Mouse (Mus musculus): ENCODE results near the gene Mllt3. TPM values are rescaled to one million over a fixed set of nuclear protein-coding genes. Genes with fewer than 3 reads are reported as not detected.

Mllt3 gene
- polyA plus RNA-seq, 1 experiment from 2014 or later: 130 TPM

GRCm38 (mm10) chr4:87774515-87774914 lies 258.6 kb downstream of the Mllt3 start:
- H3K9ac ChIP-seq (replicated peaks; ENCODE audit: low read depth, low read length): no peak overlapping the region
- no peaks in the 10 kb centered on the region for H3K4me1 ChIP-seq (replicated peaks; ENCODE audit: control insufficient read depth, insufficient read depth, low read length)
- 92% methylated on average over 4 of the region's 4 CpGs for WGBS
- H3K4me3 ChIP-seq (replicated peaks; ENCODE audit: low read length): no peak overlapping the region
- H3K36me3 ChIP-seq (ENCODE audit: control insufficient read depth, insufficient read depth): peaks cover 15% of the 10 kb centered on the region
- no peak for ATAC-seq
- no peaks in the 10 kb centered on the region for H3K9me3 ChIP-seq (ENCODE audit: control insufficient read depth, low read length)
- H3K27me3 ChIP-seq (replicated peaks; ENCODE audit: control insufficient read depth, insufficient read depth, low read length): no peaks in the 10 kb centered on the region
- no peak overlapping the region for H3K4me2 ChIP-seq (ENCODE audit: low read length)
- H3K27ac ChIP-seq (ENCODE audit: low read length): no peak overlapping the region

GRCm38 (mm10) chr4:87767711-87768561 lies 265.2 kb downstream of the Mllt3 start:
- Histone ChIP-seq H3K9me3 (ENCODE audit: control insufficient read depth, low read length) (no peaks in the 10 kb centered on the region), H3K36me3 (ENCODE audit: control insufficient read depth, insufficient read depth) (0 out of 2 replicates have a peak, but pooled peaks cover 3% of the 10 kb centered on the region), H3K27me3 (replicated peaks; ENCODE audit: control insufficient read depth, insufficient read depth, low read length) (no peaks in the 10 kb centered on the region), H3K4me3 (replicated peaks; ENCODE audit: low read length) (no peak overlapping the region), H3K4me2 (ENCODE audit: low read length) (no peak overlapping the region), H3K27ac (ENCODE audit: low read length) (no peak overlapping the region), H3K9ac (replicated peaks; ENCODE audit: low read depth, low read length) (no peak overlapping the region), H3K4me1 (replicated peaks; ENCODE audit: control insufficient read depth, insufficient read depth, low read length) (peaks cover 5% of the 10 kb centered on the region)
- WGBS: 26% methylated on average over 11 of the region's 11 CpGs
- ATAC-seq: peak; percentile 70

GRCm38 (mm10) chr4:87765729-87766128 lies 267.4 kb downstream of the Mllt3 start:
- H3K36me3 ChIP-seq (ENCODE audit: control insufficient read depth, insufficient read depth): 0 out of 2 replicates have a peak, but pooled peaks cover 3% of the 10 kb centered on the region
- no peak for ATAC-seq
- 59% methylated on average over 3 of the region's 3 CpGs for WGBS

GRCm38 (mm10) chr4:87761075-87761474 lies 272.1 kb downstream of the Mllt3 start:
- H3K9me3 ChIP-seq (ENCODE audit: control insufficient read depth, low read length): no peaks in the 10 kb centered on the region
- no peak overlapping the region for H3K4me3 ChIP-seq (replicated peaks; ENCODE audit: low read length)
- H3K27ac ChIP-seq (ENCODE audit: low read length): no peak overlapping the region
- H3K36me3 ChIP-seq (ENCODE audit: control insufficient read depth, insufficient read depth): no peaks in the 10 kb centered on the region
- ATAC-seq: no peak
- H3K4me2 ChIP-seq (ENCODE audit: low read length): no peak overlapping the region
- 79% methylated on average over 2 of the region's 2 CpGs for WGBS
- H3K4me1 ChIP-seq (replicated peaks; ENCODE audit: control insufficient read depth, insufficient read depth, low read length): no peaks in the 10 kb centered on the region
- no peak overlapping the region for H3K9ac ChIP-seq (replicated peaks; ENCODE audit: low read depth, low read length)
- no peaks in the 10 kb centered on the region for H3K27me3 ChIP-seq (replicated peaks; ENCODE audit: control insufficient read depth, insufficient read depth, low read length)

More at GRCm38 (mm10) chr4:87765729-87766128, 267.4 kb downstream of the Mllt3 start:
- no peaks in the 10 kb centered on the region for H3K27me3 ChIP-seq (replicated peaks; ENCODE audit: control insufficient read depth, insufficient read depth, low read length)
- H3K4me2 ChIP-seq (ENCODE audit: low read length): no peak overlapping the region
- H3K4me3 ChIP-seq (replicated peaks; ENCODE audit: low read length): no peak overlapping the region
- no peak overlapping the region for H3K9ac ChIP-seq (replicated peaks; ENCODE audit: low read depth, low read length)
- peaks cover 5% of the 10 kb centered on the region for H3K4me1 ChIP-seq (replicated peaks; ENCODE audit: control insufficient read depth, insufficient read depth, low read length)
- H3K9me3 ChIP-seq (ENCODE audit: control insufficient read depth, low read length): no peaks in the 10 kb centered on the region
- H3K27ac ChIP-seq (ENCODE audit: low read length): no peak overlapping the region

GRCm38 (mm10) chr4:87760297-87760696 lies 272.9 kb downstream of the Mllt3 start:
- H3K36me3 ChIP-seq (ENCODE audit: control insufficient read depth, insufficient read depth): no peaks in the 10 kb centered on the region
- no peak for ATAC-seq
- 89% methylated on average over 1 of the region's 1 CpGs for WGBS

GRCm38 (mm10) chr4:87759625-87760024 lies 273.5 kb downstream of the Mllt3 start:
- no peak for ATAC-seq
- no peak overlapping the region for H3K4me2 ChIP-seq (ENCODE audit: low read length)
- no peaks in the 10 kb centered on the region for H3K27me3 ChIP-seq (replicated peaks; ENCODE audit: control insufficient read depth, insufficient read depth, low read length)
- H3K27ac ChIP-seq (ENCODE audit: low read length): no peak overlapping the region
- H3K36me3 ChIP-seq (ENCODE audit: control insufficient read depth, insufficient read depth): no peaks in the 10 kb centered on the region
- H3K4me1 ChIP-seq (replicated peaks; ENCODE audit: control insufficient read depth, insufficient read depth, low read length): no peaks in the 10 kb centered on the region
- no peak overlapping the region for H3K4me3 ChIP-seq (replicated peaks; ENCODE audit: low read length)
- H3K9ac ChIP-seq (replicated peaks; ENCODE audit: low read depth, low read length): no peak overlapping the region
- WGBS: 75% methylated on average over 2 of the region's 2 CpGs
- no peaks in the 10 kb centered on the region for H3K9me3 ChIP-seq (ENCODE audit: control insufficient read depth, low read length)

More at GRCm38 (mm10) chr4:87760297-87760696, 272.9 kb downstream of the Mllt3 start:
- H3K9ac ChIP-seq (replicated peaks; ENCODE audit: low read depth, low read length): no peak overlapping the region
- H3K27me3 ChIP-seq (replicated peaks; ENCODE audit: control insufficient read depth, insufficient read depth, low read length): no peaks in the 10 kb centered on the region
- no peak overlapping the region for H3K4me3 ChIP-seq (replicated peaks; ENCODE audit: low read length)
- no peaks in the 10 kb centered on the region for H3K9me3 ChIP-seq (ENCODE audit: control insufficient read depth, low read length)
- no peaks in the 10 kb centered on the region for H3K4me1 ChIP-seq (replicated peaks; ENCODE audit: control insufficient read depth, insufficient read depth, low read length)
- no peak overlapping the region for H3K27ac ChIP-seq (ENCODE audit: low read length)
- no peak overlapping the region for H3K4me2 ChIP-seq (ENCODE audit: low read length)

GRCm38 (mm10) chr4:87759110-87759509 lies 274.1 kb downstream of the Mllt3 start:
- no peak overlapping the region for H3K27ac ChIP-seq (ENCODE audit: low read length)
- H3K27me3 ChIP-seq (replicated peaks; ENCODE audit: control insufficient read depth, insufficient read depth, low read length): no peaks in the 10 kb centered on the region
- no peak overlapping the region for H3K9ac ChIP-seq (replicated peaks; ENCODE audit: low read depth, low read length)
- WGBS: 91% methylated on average over 6 of the region's 6 CpGs
- H3K4me1 ChIP-seq (replicated peaks; ENCODE audit: control insufficient read depth, insufficient read depth, low read length): no peaks in the 10 kb centered on the region
- no peak overlapping the region for H3K4me2 ChIP-seq (ENCODE audit: low read length)
- ATAC-seq: no peak
- no peaks in the 10 kb centered on the region for H3K36me3 ChIP-seq (ENCODE audit: control insufficient read depth, insufficient read depth)
- H3K9me3 ChIP-seq (ENCODE audit: control insufficient read depth, low read length): no peaks in the 10 kb centered on the region
- H3K4me3 ChIP-seq (replicated peaks; ENCODE audit: low read length): no peak overlapping the region

GRCm38 (mm10) chr4:87751515-87751864 lies 281.7 kb downstream of the Mllt3 start:
- no peak overlapping the region for H3K4me3 ChIP-seq (replicated peaks; ENCODE audit: low read length)
- 96% methylated on average over 2 of the region's 2 CpGs for WGBS
- H3K4me1 ChIP-seq (replicated peaks; ENCODE audit: control insufficient read depth, insufficient read depth, low read length): peaks cover 7% of the 10 kb centered on the region; the same call in 1 of the 2 replicates
- no peak for ATAC-seq
- no peaks in the 10 kb centered on the region for H3K36me3 ChIP-seq (ENCODE audit: control insufficient read depth, insufficient read depth)
- no peak overlapping the region for H3K9ac ChIP-seq (replicated peaks; ENCODE audit: low read depth, low read length)
- H3K9me3 ChIP-seq (ENCODE audit: control insufficient read depth, low read length): no peaks in the 10 kb centered on the region
- H3K27me3 ChIP-seq (replicated peaks; ENCODE audit: control insufficient read depth, insufficient read depth, low read length): no peaks in the 10 kb centered on the region
- no peak overlapping the region for H3K4me2 ChIP-seq (ENCODE audit: low read length)
- H3K27ac ChIP-seq (ENCODE audit: low read length): no peak overlapping the region

- no peak overlapping the region for H3K4me3 ChIP-seq (replicated peaks; ENCODE audit: low read length)
- no peak overlapping the region for H3K27ac ChIP-seq (ENCODE audit: low read length)
- no peaks in the 10 kb centered on the region for H3K36me3 ChIP-seq (ENCODE audit: control insufficient read depth, insufficient read depth)
- no peak overlapping the region for H3K9ac ChIP-seq (replicated peaks; ENCODE audit: low read depth, low read length)
- H3K4me1 ChIP-seq (replicated peaks; ENCODE audit: control insufficient read depth, insufficient read depth, low read length): peaks cover 7% of the 10 kb centered on the region; the same call in 1 of the 2 replicates
- H3K9me3 ChIP-seq (ENCODE audit: control insufficient read depth, low read length): no peaks in the 10 kb centered on the region
- no peaks in the 10 kb centered on the region for H3K27me3 ChIP-seq (replicated peaks; ENCODE audit: control insufficient read depth, insufficient read depth, low read length)
- WGBS: 66% methylated on average over 5 of the region's 5 CpGs
- ATAC-seq: no peak
- H3K4me2 ChIP-seq (ENCODE audit: low read length): no peak overlapping the region
These were observed 282.2 kb downstream of the Mllt3 start for GRCm38 (mm10) chr4:87750856-87751514.

Data from forebrain, embryonic 16.5 days (tissue).